Mouse (Mus musculus) mouse embryonic stem cell (cell line): ENCODE measurements around the gene Spata6.

Source experiments
- in situ Hi-C, 2 experiments: fragments of 300-500 bp; cut with MboI; formaldehyde crosslinking; loops; 1 replicate in 1 of 2; 3 replicates in 1 of 2; pipeline ENCODE4 v1.14.3; 2019 to 2020; ENCODE audit warnings: low sequenced_read_pairs in 2 of 2, low pct_unique_long_range_greater_than_20kb in 1 of 2, mixed read lengths in 1 of 2; ENCODE audit not compliant: unreplicated experiment in 1 of 2

Spata6 gene

GRCm38 (mm10) chr4:111799892-111800291 lies 80.1 kb downstream of the Spata6 start:
- in situ Hi-C loops: no loop called here

- in situ Hi-C loops: no loop called here
Observed at GRCm38 (mm10) chr4:111803164-111803563, 83.4 kb downstream of the Spata6 start.

GRCm38 (mm10) chr4:111817478-111817877 lies 97.7 kb downstream of the Spata6 start:
- in situ Hi-C loops: no loop called here

GRCm38 (mm10) chr4:111838882-111839281 lies 119.1 kb downstream of the Spata6 start:
- in situ Hi-C loops: no loop called here

- in situ Hi-C loops: no loop called here
Observed at GRCm38 (mm10) chr4:111852626-111853025, 132.8 kb downstream of the Spata6 start.

GRCm38 (mm10) chr4:111866701-111867100 lies 146.9 kb downstream of the Spata6 start:
- in situ Hi-C loops: no loop called here

- in situ Hi-C loops: no loop called here
Observed at GRCm38 (mm10) chr4:111867743-111868401, 148.1 kb downstream of the Spata6 start.
